Comparison of ENCODE assay signal across 8 mouse cellular contexts in the genomic region with DNA sequence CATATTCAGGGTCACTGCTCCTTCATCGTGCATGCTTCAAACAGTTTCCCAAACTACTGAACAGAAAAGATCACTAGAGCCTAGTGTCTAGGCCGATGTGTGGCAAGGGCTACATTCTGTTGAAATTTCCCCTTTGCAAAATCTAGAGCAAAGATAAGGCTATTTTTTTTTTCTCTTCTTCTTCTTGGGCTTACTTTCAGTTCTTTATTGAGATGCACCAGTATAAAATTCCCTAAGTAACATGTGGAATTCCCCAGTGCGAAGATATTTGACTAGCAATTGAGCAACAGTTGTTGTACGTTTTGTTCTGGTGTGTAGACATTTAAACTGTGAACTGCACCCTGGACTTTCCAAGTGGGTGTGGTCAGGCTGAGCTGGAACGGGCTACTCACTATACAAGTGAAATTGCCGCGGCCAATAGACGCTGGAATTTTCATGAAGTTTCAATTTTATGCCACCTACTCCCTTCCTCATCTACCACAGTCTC. TPM values are rescaled to one million over a fixed set of nuclear protein-coding genes. Genes with fewer than 3 reads are reported as not detected.
A peak's percentile ranks its signal among the peaks of the same experiment; 100 is the strongest.
DNase-seq lines count a peak whose midpoint lies in the region; ATAC-seq and TF ChIP-seq lines count a peak whose summit lies in the region.

No protein-coding gene starts in this region.

- no peaks in the 10 kb centered on the region for H3K4me1 ChIP-seq in cerebellum, adult 2 months (ENCODE audit: control insufficient read depth, insufficient read depth, low read length)

- no peak for TF ChIP-seq CTCF in C2C12 (IDR thresholded peaks at IDR 0.05; ENCODE audit: control insufficient read depth, insufficient read depth, insufficient read length)
- no peak for TF ChIP-seq CTCF in cerebellum, adult 2 months (IDR thresholded peaks at IDR 0.05; ENCODE audit: borderline replicate concordance, insufficient read depth, low read depth, low read length)

- H3K4me3 ChIP-seq in C2C12 (ENCODE audit: insufficient read depth, poor library complexity, severe bottlenecking), result no peak overlapping the region
- no peak overlapping the region for H3K4me3 ChIP-seq in cerebellum, adult 2 months (replicated peaks; ENCODE audit: insufficient read depth, low read depth, low read length)

- no peak overlapping the region for H3K27ac ChIP-seq in cerebellum, adult 2 months (ENCODE audit: insufficient read depth, low read length)

- H3K36me3 ChIP-seq in C2C12 (ENCODE audit: control insufficient read depth, insufficient read depth), result peaks cover 75% of the 10 kb centered on the region

- TF ChIP-seq POLR2A in cerebellum, adult 2 months (IDR thresholded peaks at IDR 0.05; ENCODE audit: borderline replicate concordance, insufficient read depth, low read length), result no peak

- H3K79me2 ChIP-seq in C2C12 (ENCODE audit: control insufficient read depth, insufficient read depth), result peaks cover 84% of the 10 kb centered on the region

- 68% methylated on average over 8 of the region's 8 CpGs for WGBS in cerebellum, adult 2 months

- H3K79me3 ChIP-seq in C2C12 (ENCODE audit: low read depth), result peaks cover 46% of the 10 kb centered on the region

- ATAC-seq in erythroblast, adult 5-6 weeks (replicated peaks; ENCODE audit: low FRiP score, poor library complexity, severe bottlenecking), result no peak

- no peaks in the 10 kb centered on the region for H3K27me3 ChIP-seq in C2C12 (ENCODE audit: control insufficient read depth, insufficient read depth, insufficient read length)
- no peaks in the 10 kb centered on the region for H3K27me3 ChIP-seq in cerebellum, adult 2 months (ENCODE audit: control insufficient read depth, insufficient read depth, low read length)

- peak; percentile 9 for DNase-seq in R1 (ENCODE audit: low read depth, low spot score)
- peak; percentile 32 to 34 for DNase-seq in heart, postnatal 10 days
- peak; percentile 61 for DNase-seq in lung, postnatal 14 days
- DNase-seq in cerebellum, adult 2 months, result no peak
- DNase-seq in testis, postnatal 14 days (ENCODE audit: low spot score), result no peak
- no peak for DNase-seq in embryo, embryonic 11 days

- no peak overlapping the region for H3ac ChIP-seq in C2C12 (ENCODE audit: control insufficient read depth, insufficient read length, low read depth)

- intact Hi-C loops in heart, postnatal 10 days (cut with DNase I), result no loop called here

TF ChIP-seq in C2C12, 6 proteins besides CTCF, POLR2A, EP300 and RAD21:
- TF ChIP-seq FOSL1 (IDR thresholded peaks at IDR 0.05; ENCODE audit: insufficient read depth, low read length, poor library complexity, severe bottlenecking) (no peak), CEBPB (IDR thresholded peaks at IDR 0.05; ENCODE audit: low read depth) (peak; percentile 28), MYOG (IDR thresholded peaks at IDR 0.05; ENCODE audit: control insufficient read depth, extremely low read depth, insufficient read length) (no peak)

RNA-seq across cellular contexts. Expression of gene Tnfaip3, which starts 6.2 kb away (rescaled TPM):
- polyA plus RNA-seq in C2C12 (2012; fragmentation: generic; extraction: Trizol), result 4.3 TPM
- 1 to 10 TPM; 3.5 to 4.7 TPM for total RNA-seq in heart, postnatal 10 days (2021)
- polyA plus RNA-seq in cerebellum, adult 2 months (2012; rRNA removed), result 2.2 and 2.3 TPM in 2 replicates
- total RNA-seq in erythroblast, adult 5-6 weeks (2015; ENCODE audit: low replicate concordance), result 4.0 TPM in 2 replicates
- total RNA-seq in erythroblast, adult 5-6 weeks (2017; ENCODE audit: low replicate concordance), result 2.1 and 2.9 TPM in 2 replicates

Comparison
In these comparisons a context has a peak if more than half of its experiments do, and no peak if none do; other contexts are left out.
1. DNase-seq: peak in R1 (single experiment), heart, postnatal 10 days (2 of 2) and lung, postnatal 14 days (single experiment); none in cerebellum, adult 2 months (0 of 2), testis, postnatal 14 days (single experiment) and embryo, embryonic 11 days (single experiment).